Mouse (Mus musculus): ENCODE measurements at regions not wholly inside any gene's neighbourhood (a gene's known extent, or its start where the extent isn't known, plus 50 kb on each side); places are given as distances from the start of the nearest gene placed in this dataset.

DNA sequence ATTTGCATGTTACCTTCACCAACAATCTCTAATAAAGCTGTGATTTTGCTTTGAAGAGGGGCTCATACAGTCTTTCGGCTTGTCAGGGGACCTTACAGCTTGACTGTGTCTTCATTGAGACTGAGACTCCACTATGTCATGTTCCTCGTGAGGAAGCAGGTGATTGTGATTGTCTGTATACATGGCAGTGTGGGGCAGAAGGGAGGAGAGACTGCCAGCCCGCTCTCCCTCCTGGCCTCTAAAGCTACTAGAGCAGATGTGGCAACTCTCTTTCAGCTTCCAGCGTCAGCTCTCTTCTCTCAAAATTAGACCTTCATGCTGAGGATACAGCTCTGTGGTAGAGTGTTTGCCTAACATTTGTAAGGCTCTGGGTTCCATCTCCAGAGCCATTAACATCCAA, 73.5 kb upstream of the Tmem178 start:
- no peak for TF ChIP-seq POLR2A (IDR thresholded peaks at IDR 0.05; ENCODE audit: borderline replicate concordance, extremely low read depth, low read depth, low read length)
- no peak for TF ChIP-seq CTCF (IDR thresholded peaks at IDR 0.05; ENCODE audit: insufficient read depth, low read length)

All from lung, adult 2 months (tissue).